Mouse (Mus musculus): Measurements from ENCODE around the gene Kcnk2. TPM values are rescaled to one million over a fixed set of nuclear protein-coding genes. Genes with fewer than 3 reads are reported as not detected.
"Not testable (repeated sequence)": the region's sequence is repeated elsewhere in the genome, so short reads cannot be mapped to it uniquely, and the experiment has no call there.

Gene Kcnk2
- total RNA-seq, 1 experiment from 2014 or later: not detected

DNA sequence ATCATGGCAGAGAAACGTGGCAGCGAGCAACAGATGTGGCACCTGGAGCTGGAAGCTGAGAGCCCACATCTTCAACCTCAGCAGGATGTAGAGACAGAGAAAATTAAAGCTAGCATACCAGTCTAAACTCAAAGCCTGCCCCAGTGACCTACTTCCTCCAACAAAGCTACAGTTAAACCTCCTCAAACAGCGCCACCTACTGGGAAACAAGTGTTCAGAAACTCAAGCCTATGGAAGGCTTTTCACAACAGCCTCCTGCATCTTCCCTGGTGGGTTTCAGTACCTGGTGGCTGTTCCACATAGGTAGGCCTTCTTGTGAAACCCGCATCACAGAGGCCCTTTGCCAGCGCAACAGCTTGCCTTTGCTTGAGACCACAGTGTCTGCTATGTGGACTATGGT is 52.9 kb downstream of the Kcnk2 start:
- ATAC-seq (ENCODE audit: extremely low read depth, insufficient number of reproducible peaks, low FRiP score, poor library complexity, severe bottlenecking): no peak

DNA sequence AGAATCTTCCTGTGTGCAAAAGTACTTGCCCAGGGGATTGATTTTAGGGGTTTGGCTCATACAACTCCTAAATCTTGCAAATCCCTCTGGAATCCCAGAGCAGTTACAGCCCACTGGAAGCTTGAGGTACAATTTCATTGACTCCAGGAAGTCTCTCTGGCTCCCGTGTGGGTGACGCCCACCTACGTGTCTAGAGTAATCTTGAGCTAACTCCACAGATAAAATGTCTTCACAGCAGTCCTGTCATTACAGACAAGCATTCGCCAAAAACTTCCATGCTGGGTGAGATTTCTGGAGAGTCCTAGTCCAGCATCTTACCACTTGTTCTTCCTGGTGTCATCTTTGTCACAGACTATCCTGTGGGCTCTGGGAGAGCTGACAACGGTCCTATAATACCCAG is 56.9 kb downstream of the Kcnk2 start:
- ATAC-seq (ENCODE audit: extremely low read depth, insufficient number of reproducible peaks, low FRiP score, poor library complexity, severe bottlenecking): no peak

DNA sequence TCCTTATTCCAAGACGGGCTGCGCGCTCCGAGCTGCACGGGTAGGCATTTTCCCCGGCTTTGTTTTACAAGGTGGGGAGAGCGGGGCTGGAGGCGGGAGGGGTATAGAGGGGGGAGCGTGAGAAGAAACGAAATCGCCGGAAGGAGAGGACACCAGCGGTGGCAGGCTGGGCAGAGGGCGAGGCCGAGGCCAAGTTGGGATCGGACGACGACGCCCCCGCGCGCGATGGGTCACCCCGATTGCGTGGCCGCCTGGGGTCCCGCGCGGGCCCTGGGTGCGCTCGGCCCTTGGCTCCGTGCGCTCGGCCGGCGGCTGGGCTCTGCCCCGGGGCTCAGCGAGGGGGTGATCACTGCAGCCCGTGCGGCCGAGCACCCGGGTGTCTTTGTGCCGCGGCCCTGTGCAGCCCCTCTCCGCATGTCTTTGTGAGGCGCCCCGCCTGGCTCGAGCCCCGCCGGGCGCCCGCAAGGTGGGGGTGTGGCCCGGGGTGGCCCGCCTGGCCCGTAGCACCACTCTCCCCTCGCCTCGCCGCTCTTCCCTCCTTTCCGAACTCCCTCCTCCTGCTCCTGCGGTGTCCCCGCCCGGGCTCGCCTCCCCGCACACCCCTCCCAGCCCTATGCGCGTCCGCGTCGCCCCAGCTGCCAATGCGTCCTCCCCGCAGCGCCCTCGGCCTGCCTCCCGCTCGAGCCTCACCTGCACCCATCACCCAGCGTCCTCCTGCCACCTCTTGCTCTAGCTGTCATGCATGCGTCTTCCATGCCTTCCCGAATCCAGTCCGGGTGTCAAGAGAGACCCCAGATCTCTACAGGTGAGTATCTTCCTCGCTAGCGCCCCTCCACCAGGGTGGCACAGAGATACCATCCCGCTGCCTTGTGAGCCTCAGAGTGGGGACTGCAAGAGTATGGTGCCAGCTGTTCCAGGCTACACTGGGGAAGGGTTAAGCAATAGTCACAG is 58.5 kb downstream of the Kcnk2 start:
- no peak for ATAC-seq (ENCODE audit: extremely low read depth, insufficient number of reproducible peaks, low FRiP score, poor library complexity, severe bottlenecking)

DNA sequence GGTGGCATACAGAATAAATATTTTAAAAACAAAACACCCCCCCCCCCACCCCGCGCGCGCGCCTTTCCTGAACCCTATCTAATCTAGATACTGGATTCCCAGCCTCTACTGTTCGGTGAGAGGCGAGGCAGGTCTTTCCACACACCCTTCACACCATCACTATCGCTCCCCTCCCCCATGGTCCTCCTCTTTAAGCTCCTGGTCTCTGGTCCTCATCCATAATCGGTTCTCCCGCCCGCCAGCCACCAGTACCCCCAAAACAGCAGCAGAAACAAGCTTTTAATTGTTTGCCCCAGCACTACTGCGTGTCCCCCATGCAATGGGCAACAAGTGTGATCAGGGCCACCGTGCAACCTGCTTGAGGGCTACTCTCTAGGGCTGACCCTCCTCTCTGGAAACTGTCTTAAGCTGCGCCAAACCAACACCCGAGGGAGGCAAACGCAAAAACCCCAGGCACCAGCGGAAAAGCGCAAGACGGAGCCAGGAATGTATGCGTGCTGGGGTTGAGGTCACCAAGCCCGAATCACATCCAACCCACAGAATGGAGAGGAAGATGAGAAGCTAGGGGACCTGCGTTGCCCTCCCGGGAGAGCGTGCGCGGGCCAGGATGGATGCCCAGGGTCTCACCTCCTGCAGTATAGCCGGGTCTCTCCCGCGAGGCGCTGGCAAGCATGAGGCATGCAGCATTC is 59.5 kb downstream of the Kcnk2 start:
- ATAC-seq (ENCODE audit: extremely low read depth, insufficient number of reproducible peaks, low FRiP score, poor library complexity, severe bottlenecking): no peak

- ATAC-seq (ENCODE audit: extremely low read depth, insufficient number of reproducible peaks, low FRiP score, poor library complexity, severe bottlenecking): no peak
Observed at GRCm38 (mm10) chr1:189341381-189341917, 60.6 kb downstream of the Kcnk2 start.

DNA sequence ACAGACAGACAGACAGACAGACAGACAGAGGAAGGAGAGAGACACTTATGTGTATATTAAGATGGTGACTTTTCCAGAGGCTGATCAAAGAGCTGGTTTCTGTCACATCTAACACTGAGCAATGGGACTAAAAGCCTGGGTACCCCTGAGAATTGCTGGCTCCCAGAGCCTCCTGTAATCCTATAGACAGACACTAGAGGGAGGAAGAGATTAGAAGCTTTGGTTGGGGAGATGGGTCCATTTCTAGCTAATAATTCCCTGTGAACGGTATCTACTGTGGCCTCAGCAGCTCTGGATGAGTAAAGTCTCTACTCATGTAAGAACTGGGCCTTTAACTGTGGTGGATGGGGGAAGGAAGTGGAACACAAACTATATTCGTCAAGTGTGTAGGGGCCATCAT is 86.2 kb downstream of the Kcnk2 start:
- ATAC-seq (ENCODE audit: extremely low read depth, insufficient number of reproducible peaks, low FRiP score, poor library complexity, severe bottlenecking): no peak

GRCm38 (mm10) chr1:189314495-189314894 is 87.6 kb downstream of the Kcnk2 start:
- no peak for ATAC-seq (ENCODE audit: extremely low read depth, insufficient number of reproducible peaks, low FRiP score, poor library complexity, severe bottlenecking)

GRCm38 (mm10) chr1:189313750-189314149 is 88.3 kb downstream of the Kcnk2 start:
- ATAC-seq (ENCODE audit: extremely low read depth, insufficient number of reproducible peaks, low FRiP score, poor library complexity, severe bottlenecking): no peak

- no peak for ATAC-seq (ENCODE audit: extremely low read depth, insufficient number of reproducible peaks, low FRiP score, poor library complexity, severe bottlenecking)
Observed at GRCm38 (mm10) chr1:189310145-189310544, 91.9 kb downstream of the Kcnk2 start.

DNA sequence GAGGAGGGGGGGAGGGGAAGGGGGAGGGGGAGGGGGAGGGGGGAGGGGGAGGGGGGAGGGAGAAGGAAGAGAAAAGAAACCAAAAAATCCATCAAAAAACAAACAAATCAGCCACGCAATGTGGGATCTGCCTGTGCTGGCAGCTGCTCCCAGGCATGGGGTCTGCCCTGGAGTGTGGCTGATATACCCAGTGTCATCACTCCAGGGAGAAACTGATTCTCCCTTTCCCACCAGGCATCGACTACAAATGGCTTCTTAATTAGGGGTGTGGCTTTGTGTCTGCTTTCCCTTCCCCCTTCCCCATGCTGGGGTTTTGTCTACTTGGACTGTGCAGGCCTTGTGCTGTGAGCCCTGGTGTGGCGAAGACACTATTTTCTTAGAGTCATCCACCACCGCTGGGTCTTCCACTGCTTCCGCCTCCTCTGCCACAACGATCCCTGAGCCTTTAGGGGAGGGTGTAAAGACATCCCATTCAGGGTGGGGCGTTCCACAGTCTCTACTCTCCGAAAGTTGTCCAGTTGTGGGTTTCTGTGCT is 97.0 kb downstream of the Kcnk2 start:
- ATAC-seq (ENCODE audit: extremely low read depth, insufficient number of reproducible peaks, low FRiP score, poor library complexity, severe bottlenecking): no peak

GRCm38 (mm10) chr1:189303001-189303400 is 99.1 kb downstream of the Kcnk2 start:
- no peak for ATAC-seq (ENCODE audit: extremely low read depth, insufficient number of reproducible peaks, low FRiP score, poor library complexity, severe bottlenecking)

GRCm38 (mm10) chr1:189293679-189294406 is 108.2 kb downstream of the Kcnk2 start:
- ATAC-seq (ENCODE audit: extremely low read depth, insufficient number of reproducible peaks, low FRiP score, poor library complexity, severe bottlenecking): no peak

GRCm38 (mm10) chr1:189290885-189291284 is 111.2 kb downstream of the Kcnk2 start:
- no peak for ATAC-seq (ENCODE audit: extremely low read depth, insufficient number of reproducible peaks, low FRiP score, poor library complexity, severe bottlenecking)

DNA sequence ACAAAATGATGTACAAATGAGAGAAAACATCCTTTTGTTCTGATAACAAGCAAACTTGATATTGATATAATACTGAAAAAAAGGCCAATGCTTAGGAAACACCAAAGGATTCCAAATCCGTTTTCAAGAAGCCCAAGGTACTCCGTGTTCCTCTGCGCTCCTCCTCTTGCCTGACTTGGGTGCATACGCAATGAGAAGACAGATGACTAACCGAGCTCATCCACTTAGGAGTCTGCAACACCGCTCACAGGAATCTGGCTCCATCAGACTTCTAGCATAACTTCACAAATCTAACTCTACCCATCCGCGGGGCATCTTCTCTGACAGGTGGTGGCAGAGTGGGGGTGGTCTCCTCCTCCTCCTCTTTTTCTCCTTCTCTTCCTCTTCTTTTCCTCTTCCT is 113.1 kb downstream of the Kcnk2 start:
- ATAC-seq (ENCODE audit: extremely low read depth, insufficient number of reproducible peaks, low FRiP score, poor library complexity, severe bottlenecking): no peak

GRCm38 (mm10) chr1:189272281-189272680 is 129.8 kb downstream of the Kcnk2 start:
- no peak for ATAC-seq (ENCODE audit: extremely low read depth, insufficient number of reproducible peaks, low FRiP score, poor library complexity, severe bottlenecking)

- ATAC-seq (ENCODE audit: extremely low read depth, insufficient number of reproducible peaks, low FRiP score, poor library complexity, severe bottlenecking): no peak
Observed at GRCm38 (mm10) chr1:189253631-189254030, 148.4 kb downstream of the Kcnk2 start.

DNA sequence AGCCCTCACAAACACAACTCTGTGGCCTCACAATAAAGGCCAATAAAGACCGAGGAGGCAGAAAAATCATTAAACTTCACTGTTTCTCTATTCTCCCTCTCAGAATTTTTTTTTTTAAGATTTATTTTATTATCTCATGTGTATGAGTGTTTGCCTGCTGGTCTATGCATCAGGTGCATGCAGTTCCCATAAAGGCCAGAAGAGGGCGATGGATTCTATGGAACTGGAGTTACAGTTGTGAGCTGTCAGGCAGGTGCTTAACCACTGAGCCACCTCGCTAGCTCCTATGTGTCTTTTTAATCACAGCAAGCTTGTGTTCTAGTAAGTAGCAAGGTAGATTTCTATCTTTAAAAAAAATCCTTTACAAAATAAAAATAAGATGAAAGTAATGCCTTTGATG is 148.9 kb downstream of the Kcnk2 start:
- no peak for ATAC-seq (ENCODE audit: extremely low read depth, insufficient number of reproducible peaks, low FRiP score, poor library complexity, severe bottlenecking)

DNA sequence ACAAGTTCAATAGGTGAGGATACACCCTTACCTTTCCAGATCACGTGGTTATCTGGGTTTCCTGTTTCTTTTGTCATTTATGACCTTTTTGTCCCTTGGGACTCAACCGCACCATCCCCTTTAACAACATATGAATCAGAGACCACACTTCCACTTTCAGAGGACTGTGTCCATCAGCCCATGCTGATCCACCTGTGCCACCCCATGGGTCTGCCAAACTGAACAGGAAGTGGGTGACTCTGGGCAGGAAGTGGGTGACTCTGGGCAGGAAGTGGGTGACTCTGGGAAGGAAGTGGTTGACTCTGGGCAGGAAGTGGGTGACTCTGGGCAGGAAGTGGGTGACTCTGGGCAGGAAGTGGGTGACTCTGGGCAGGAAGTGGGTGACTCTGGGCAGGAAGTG is 158.9 kb downstream of the Kcnk2 start:
- ATAC-seq (ENCODE audit: extremely low read depth, insufficient number of reproducible peaks, low FRiP score, poor library complexity, severe bottlenecking): not testable (repeated sequence)

DNA sequence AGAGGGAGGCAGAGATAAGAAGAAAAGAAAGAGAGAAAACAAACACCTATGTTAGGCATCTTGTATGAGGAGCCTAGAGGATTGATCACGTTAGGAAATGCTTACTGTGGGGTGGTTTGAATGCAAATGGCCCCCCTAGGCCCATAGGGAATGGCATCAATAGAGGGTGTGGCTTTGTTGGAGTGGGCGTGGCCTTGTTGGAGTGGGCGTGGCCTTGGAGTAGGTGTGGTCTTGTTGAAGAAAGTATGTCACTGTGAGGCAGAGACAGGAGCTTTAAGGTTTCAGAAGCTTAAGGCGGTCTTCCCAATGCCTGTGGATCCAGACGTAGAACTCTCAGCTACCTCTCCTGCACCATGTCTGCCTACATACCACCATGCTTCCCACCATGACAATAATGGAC is 166.8 kb downstream of the Kcnk2 start:
- no peak for ATAC-seq (ENCODE audit: extremely low read depth, insufficient number of reproducible peaks, low FRiP score, poor library complexity, severe bottlenecking)

All from neutrophil, adult 5-6 weeks (primary cell).